Mouse (Mus musculus) frontal cortex, postnatal 25 days (tissue): ENCODE results near the gene Siah3.
"Not testable (repeated sequence)": the region's sequence is repeated elsewhere in the genome, so short reads cannot be mapped to it uniquely, and the experiment has no call there.

Source experiments
- DNase-seq, 2 experiments: peaks; one replicate each; pipeline ENCODE4 v3.0.0; 2022; ENCODE audit warnings: low spot score in 2 of 2

The Siah3 gene

DNA sequence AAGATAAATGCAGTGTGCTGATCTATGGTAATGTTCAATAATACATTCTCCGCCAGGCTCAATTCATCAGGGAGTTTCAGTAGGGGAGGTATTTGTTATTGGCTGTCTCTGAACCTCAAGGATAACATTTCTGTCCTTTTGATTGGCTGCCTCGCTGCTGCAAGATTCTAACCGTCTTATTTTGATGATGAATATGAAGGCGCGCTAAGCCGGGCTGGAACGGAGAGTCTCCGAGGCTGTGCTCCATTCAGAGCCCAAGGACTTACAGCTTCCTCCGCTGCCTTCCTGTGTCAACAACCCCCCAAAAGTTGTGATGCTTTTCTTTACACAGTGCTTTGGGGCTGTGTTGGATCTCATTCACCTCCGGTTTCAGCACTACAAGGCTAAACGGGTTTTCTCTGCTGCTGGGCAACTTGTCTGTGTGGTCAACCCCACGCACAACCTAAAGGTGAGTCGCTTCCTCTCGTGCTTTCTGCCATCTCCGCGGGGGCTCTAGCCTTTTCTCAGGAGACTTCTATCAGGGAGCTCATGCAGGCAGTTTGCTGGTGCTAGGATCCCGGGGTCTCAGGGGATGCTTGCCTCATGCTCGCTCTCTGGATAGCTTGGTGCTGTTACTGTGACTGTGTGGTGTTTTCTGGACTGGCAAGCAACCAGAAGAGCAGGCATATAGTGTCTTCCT lies at the start of gene Siah3:
TSS of gene Siah3 (plus strand) at position 240 of the 679 bp plus-strand sequence.
- peak in 1 of 2 experiments; percentile 46 for DNase-seq

DNA sequence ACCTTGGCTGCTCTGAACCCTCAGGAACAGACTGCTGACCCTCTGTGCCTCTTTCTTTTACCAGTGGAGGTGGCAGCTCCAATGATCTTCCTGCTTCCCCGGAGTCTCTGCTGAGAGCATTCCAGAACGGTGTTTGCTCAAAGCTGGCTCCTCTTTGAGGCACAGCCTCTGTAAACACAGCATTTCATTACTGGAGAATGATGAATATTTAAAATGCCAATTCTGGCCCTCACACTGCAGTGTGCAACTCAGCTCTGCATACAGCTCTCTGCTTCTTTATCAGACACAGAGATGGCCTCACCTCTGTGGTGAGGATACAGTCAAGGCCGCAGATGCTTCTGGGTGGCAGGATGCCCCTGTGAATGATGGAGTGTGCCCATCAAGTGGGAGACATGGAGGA lies 46.0 kb upstream of the Siah3 start:
- no peak for DNase-seq

DNA sequence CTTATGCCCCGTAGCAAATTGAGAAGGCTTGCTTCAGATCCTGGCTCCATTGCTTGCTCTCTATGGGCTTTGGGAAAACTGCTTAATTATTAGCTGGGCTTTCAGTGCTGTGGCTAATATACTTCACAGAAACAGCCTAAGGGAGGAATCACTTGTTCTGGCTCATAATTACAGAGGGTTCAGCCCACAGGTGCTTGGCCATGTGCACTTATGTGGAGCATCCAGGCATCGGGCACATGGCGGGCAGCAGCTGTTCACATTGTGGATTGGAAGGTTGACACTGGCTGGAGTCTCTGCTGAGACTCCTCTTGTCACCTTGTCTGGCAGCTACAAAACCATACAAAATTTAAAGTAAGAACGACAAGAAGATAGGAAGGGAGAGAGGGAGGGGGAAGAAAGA lies 45.4 kb upstream of the Siah3 start:
- no peak for DNase-seq

DNA sequence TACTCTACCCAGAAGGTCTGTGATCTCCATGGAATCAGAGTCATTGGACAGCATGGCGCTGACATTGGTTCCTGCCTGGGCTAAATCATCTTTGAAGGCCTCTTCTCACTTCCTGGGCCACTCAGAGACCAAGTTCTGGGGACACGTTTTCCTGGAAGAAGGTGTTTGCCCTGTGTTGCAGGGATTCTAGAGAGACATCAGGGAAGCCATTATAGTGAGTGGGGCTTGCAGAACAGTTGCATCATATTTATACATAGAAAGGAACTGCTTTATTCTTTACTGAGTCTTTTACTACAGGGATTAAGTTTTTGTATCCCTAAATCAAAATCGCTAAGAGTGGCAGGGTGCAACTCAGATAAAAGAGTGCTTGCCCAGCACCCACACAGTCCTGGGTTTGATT lies 37.1 kb upstream of the Siah3 start:
- DNase-seq, result no peak

DNA sequence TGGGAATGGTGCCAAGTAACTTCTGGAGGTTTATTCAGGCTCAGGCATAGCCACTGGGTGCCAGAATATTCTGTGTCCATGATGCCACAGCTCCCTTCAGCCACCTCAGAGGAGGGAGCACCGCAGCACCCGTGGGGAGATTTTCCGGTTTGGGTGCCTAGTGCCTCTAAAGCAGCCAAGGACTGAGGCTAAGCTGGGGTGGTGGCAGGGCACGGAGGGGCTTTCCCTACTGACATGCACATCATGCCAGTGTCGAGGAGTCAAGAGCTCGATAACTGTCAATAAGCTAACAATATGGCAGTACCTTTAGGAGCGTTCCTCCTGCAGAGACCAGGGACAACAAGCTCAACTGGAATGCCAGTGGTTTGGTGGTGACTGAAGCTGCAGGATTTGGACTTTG lies 35.9 kb upstream of the Siah3 start:
- DNase-seq, result no peak

DNA sequence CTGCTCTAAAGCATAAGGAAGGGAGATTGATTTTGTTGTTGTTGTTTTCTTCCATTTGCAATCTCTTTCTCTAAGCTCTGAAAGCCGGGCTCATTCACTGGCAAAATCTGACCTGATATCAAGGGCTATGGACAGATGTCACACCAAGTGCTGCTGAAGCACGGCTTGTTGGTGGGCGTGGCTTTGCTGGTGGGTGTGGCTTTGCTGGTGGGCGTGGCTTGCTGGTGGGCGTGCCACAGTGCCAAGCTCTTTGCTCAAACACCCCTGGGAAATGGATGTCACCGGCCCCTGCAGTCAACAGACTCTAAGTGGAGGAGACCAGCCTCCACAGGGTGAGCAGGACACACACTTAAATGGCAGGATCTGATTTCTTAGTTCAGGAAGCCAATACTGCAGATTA lies 35.0 kb upstream of the Siah3 start:
- DNase-seq, result no peak

DNA sequence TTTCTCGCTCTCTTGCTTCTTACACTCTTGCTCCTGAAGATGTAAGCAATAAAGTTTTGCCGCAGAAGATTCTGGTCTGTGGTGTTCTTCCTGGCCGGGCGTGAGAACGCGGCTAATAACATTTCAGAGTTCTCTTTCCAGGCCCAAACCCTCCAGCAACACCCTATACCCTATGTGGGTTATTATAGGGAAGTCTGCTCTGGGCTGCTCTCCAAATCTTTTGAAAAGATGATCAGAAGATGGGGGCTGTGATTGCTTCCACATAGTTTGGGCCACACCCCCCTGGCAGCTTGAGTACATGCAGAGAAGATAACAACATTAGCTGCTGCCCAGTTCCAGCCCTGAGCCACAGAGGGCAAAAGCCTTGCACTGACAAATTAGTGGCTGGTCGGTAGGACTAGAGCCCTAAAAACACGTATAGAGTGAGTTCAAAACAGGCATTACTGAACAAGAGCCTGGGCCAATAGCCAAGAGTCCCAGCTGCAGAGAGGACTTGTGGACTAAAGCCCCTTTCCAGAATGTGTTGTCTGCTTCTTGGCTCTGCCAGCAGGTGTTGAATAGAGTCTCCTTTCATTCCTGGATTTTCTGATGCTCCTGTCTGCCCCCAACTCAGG lies 24.5 kb upstream of the Siah3 start:
- DNase-seq, result no peak

DNA sequence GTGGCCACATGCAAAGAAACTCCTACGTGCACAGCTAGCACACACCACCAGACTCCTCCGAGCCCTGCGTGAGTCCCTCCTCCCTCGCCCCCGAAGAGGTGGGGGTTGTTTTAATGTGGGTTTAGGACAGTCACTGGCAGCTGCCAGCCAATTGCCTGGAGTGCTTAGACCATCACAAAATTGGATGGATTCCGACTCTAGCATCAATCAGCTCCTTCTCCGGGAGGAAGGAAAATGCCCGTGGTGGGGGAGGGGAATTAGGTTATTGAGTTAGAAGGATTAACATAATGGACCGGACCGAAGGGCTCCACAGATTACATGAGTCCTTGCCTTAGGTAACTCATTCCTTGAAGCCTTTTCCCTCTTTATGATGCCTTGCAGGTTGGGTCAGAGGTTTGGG lies 22.9 kb upstream of the Siah3 start:
- no peak for DNase-seq

DNA sequence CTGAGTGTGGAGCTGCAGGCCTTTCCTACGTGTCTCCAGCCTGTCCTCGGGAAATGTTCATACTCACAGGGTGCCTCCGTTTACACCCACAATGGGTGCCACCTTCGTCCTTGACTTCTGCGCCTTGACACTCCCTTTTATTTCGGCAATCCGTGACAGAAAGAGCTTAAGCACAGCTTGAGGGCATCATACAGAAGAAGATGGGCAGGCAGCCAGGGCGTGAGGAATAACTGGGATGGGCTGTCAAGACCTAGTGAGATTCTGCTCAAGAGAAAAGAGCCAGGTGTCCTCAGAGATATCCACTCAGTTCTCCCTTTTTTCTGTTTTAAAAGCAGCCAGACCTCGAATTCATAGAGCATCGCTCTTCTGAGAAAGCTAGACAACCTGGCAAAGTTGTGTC lies 21.2 kb upstream of the Siah3 start:
- no peak for DNase-seq

DNA sequence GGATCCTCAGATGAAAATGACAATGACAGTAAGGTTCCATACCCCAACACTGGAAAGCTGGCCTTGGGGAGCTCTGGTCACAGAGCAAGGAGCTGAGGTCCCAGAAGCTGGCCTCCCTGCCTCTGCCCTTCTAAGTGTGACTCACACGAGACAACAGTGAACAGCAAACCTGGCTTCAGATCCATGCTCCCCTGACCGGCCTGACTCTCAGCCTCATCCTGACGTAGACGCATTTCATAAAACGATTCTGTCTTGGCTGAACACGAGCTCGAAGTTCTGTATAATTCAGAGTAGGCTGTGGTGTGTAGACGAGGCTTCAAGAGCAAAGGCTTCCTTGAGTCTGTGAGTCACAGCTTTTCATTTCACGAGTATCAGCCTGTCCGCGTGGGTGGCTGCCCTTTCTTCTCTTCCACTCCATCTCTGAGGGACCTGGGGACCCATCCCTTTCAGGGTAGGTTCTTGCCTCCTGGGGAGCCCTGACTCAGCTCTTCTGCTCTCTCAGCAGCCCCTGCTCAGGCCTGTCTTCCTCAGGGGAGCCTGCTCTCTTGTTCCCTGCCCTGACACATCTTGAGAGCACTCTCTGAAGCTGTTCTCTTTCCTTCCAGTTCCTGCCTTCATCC lies 11.2 kb upstream of the Siah3 start:
- DNase-seq, result no peak

DNA sequence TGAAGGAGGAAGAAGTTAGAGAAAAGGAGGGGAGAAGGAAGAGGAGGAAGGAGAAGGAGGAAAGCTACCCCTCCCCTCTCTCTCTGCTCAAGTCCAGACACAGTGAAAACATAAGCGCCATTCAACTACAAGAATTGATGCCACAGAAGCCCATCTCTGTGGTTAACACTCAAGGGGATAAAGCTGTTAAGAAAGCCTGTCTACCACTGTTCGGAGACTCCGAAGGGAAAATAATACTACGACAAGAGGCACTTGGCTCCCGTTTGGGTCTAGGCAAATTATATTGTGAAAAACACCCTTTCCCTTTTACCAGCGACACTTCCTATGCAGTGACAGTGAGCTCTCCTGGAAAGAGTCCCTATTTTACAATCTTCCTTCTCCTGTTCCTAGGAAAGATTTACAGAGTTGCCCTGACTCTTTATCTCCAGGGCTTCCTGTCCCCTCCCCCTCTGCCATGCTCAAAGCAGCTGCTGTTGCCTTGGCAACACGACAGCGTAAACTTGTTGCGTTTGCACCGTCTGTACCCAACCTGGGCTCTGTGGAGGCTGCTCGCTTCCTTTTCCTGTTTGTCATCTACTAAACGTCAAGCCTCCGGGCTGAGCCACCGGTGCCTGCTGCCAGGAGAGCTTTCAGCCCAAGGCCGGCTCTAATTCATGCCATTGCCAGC lies 10.4 kb upstream of the Siah3 start:
- DNase-seq, result peak; percentile 39 to 66

DNA sequence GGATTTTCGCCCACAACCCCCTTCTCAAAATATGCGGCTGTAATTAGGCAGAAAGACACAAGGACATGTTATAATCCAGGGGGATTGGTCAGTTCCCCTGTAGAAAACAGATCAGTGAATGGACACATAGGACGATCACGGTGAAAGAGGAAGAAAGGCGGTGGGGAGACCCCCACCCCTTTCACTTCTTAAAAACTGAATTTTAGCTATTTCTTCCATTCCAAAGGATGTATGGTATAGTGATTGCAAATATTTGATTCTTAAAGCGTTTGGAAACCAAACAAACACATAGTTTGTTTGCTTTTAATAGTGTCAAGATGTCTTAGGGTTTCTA lies 9.9 kb upstream of the Siah3 start:
- no peak for DNase-seq

DNA sequence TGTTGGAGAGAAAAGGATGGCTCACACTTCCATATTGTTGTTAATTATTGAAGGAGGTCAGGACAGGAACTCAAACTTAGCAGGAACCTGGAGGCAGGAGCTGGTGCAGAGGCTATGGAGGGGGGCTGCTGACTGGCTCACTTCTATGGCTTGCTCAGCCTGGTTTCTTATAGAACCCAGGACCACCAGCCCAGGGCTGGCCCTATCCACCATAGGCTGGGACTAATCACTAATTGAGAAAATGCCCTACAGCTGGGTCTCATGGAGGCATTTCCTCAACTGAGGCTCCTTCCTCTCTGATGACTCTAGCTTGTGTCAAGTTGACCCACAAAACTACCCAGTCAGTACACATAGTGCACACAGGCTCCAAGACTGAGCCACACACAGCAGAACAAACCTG lies 9.5 kb upstream of the Siah3 start:
- DNase-seq, result not testable (repeated sequence)

DNA sequence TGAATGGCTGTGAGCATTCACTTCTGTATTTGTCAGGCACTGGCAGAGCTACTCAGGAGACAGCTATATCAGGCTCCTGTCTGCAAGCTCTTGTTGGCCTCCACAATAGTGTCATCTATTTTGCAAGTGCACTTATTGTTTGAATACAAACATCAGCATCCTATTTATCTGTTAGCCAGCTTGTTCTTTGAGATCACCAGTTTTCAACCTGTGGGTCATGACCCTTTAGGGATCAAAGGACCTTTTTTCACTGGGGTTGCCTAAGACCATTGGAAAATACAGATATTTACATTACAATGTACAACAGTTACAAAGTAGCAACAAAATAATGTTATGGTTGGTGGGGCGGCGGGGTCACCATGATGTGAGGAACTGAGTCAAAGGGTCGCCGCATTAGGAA lies 1.9 kb upstream of the Siah3 start:
- DNase-seq, result no peak

DNA sequence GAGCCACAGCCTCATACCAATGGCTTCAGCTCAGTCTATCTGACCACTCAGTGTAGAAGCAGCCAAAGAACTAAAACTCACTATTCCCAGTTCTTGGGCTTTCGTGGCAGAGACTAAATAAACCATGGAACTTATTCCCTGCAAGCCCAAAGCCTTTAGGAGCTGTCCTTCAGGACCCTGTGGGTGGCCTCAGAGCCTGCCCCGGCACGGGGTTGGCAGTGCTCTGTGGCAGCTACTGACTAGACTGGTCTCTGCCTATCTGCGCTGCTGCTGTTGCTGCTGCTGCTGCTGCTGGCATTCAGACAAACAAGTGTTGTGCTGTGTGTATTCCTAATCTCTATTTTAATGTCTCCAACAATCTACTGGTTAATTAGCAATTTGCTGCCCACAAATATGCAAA lies 1.1 kb upstream of the Siah3 start:
- DNase-seq, result no peak

DNA sequence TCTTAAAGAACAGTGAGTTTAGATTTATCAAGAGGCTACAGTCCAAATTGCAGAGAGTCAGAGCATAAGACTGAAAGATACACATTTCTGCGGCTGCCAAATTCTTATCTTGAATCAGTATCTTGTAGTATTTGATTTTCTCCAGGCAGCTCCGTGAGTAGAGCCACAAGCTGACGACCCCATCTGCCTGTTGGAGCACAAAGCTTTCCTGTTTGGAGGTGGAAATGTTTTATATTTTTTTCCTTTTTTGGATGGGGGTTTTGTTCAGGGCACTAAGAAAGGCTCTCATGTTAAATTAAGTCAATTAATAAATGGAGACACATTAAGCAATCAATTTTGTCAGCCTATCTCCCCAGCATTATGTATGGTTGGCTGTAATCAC lies 430 bp upstream of the Siah3 start:
- no peak for DNase-seq

DNA sequence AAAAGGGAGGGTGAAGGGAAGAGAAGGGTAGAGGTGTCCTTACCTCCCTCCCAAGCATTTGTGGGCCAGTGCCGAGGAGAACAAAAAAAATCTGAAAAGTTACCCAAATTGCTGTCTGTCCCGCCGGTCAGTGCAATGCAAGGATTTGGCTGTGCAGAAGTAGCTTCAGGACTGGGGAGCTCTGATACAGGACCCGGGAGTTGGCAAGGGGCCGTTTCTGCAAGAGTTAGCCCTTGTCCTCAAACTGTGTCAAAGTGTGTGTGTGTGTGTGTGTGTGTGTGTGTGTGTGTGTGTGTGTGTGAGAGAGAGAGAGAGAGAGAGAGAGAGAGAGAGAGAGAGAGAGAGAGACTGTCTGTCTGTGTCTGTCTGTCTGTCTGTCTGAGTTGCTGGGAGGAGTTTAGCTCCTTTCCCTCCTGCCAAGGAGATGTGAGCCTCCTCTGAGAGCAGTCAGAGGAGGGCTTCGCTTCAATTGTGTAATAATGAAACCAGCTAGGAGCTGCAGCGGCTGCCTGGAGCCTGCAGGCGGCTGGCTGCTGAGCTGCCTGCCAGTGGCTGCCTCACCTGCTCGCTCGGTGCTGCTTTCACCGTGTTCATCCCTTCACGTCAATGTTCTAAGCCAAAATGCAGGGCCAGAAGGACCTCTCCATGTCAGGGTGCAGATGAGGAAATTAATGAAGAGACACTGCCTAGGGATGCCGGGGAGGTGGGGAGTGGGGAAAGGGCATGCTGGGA lies 873 bp downstream of the Siah3 start:
- peak in 1 of 2 experiments; percentile 26 for DNase-seq

DNA sequence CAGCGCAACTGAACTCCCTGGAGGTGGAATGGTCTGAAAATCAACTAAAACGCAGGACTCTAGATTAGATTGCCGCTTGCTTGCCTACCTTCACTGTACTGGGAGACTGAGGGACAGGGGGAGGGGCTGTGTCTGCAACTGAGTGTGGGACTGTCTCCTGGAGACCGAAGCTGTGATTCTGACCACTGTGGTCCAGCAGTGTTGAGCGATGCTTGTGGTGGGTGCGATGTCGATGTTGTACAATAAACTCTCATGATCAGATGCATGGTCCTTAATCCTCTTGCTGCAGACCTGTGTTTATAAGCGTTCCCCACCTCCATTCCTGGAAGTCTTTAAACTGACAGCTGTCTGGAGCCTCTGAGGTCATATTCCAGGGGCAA lies 1.4 kb downstream of the Siah3 start:
- DNase-seq, result no peak

DNA sequence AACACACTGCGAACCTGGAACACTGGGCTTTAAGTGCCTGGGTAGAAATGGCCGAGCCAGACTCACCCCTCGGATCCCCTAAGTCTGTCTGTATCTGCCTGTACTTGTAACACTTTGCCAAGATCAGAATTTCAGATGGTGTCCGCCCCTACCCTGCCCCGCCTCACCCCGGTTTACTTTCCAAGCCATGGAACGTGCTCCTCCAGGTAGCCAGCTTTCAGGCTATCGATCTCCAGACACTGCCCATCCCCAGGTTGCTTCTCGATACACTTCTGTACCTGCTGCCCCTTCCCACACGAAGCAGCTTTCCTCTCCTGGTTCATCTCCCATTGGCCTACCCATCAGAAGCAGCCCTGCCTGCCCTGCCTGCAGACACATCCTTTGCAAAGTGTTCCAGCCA lies 3.6 kb downstream of the Siah3 start:
- no peak for DNase-seq

DNA sequence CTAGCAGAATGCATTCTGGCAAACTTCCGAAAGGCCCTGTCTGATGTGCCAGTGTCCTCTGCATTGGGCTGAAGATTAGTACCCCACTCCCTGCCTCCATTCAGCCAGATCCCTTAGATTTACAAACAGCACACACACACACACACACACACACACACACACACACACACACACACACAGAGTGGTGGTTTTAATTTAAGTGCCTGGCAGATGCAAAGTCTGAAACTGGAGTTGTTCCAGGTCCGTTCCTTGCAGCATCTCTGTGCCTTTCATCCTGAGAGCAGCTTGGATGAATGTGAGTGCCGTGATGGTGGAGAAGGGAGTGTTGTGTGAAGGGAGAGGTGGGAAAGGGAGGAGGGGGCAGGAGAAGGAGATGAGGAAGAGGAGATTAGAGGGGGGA lies 4.2 kb downstream of the Siah3 start:
- no peak for DNase-seq

DNA sequence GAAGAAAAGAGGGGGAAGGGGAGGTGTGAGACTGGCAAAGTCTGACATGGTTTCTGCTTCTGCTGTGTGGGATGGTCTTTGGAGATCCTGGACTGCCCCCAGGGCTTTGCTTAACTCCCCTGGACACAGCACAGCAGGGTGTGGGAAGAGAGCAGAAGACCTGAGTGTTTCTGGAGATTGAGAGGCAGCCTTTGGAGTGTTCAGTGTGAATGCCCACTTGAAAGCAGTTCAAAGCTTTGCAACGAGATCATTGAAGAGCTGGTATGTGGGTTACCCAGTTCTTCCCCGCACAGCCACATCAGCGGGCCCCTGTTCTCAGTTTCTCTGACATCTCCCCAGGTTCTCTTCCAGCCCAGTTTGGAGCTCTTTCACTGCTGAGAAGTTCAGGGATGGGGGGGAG lies 4.7 kb downstream of the Siah3 start:
- DNase-seq, result no peak

DNA sequence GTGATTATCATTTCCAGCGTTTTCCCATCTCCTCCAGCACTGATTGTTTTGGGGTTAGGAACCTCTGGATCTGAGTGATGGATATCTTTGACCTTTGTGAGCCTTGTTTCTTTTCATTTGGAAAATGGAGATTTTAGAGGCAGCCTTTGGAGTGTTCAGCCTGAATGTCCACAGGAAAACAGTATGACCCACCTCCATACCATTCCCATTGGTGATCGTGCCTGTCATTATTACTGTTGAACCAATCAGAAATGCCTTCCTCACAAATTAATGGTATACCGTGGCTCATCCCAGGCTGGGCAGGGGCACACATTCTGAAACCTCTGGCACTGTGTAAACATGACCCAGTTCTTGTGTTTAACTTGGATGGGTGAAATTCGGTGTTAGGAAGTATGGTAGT lies 6.0 kb downstream of the Siah3 start:
- no peak for DNase-seq

DNA sequence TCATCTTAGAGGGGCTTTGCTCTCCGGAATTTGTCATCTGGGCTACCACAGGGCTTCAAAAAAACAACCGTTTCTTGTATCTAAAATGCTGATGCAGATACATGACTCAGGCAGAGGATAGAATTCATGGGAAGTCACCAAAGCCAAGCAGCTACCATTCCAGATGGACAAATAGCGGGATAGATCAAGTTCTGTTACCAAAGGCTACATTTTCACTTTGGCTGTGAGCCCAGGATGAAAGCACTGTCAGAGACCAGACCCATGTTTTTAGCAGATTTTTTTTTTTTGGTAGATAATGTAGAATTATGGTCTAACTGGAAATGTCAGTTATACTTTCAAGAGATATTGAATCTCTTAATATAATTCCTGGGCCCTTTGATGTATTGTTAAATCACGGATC lies 7.4 kb downstream of the Siah3 start:
- no peak for DNase-seq
